Mouse (Mus musculus) mouse trophoblast stem cell (cell line): ENCODE data around the gene Ddb1.

ENCODE experiments used
- in situ Hi-C, 2 experiments: fragments of 300-500 bp; cut with MseI, MboI; formaldehyde crosslinking; loops; 2 replicates in 1 of 2; 3 replicates in 1 of 2; pipeline ENCODE4 v1.15.1; 2025

Gene Ddb1

GRCm38 (mm10) chr19:10658406-10658805, 53.3 kb downstream of the Ddb1 start:
- in situ Hi-C loops = no loop called here

- in situ Hi-C loops = no loop called here
Observed at GRCm38 (mm10) chr19:10661373-10661772, 56.2 kb downstream of the Ddb1 start.

GRCm38 (mm10) chr19:10661919-10662318, 56.8 kb downstream of the Ddb1 start:
- in situ Hi-C loops = no loop called here

GRCm38 (mm10) chr19:10662665-10663064, 57.5 kb downstream of the Ddb1 start:
- in situ Hi-C loops = no loop called here

- in situ Hi-C loops = loop anchor here in 1 of 2 experiments (5.0 kb wide), 1 partner anchor 42 kb away; no protein-coding TSS in a partner anchor
Observed at GRCm38 (mm10) chr19:10665093-10665492, 60.0 kb downstream of the Ddb1 start.

GRCm38 (mm10) chr19:10665499-10665898, 60.4 kb downstream of the Ddb1 start:
- in situ Hi-C loops = loop anchor here in 1 of 2 experiments (5.0 kb wide), 1 partner anchor 42 kb away; no protein-coding TSS in a partner anchor

- in situ Hi-C loops = loop anchor here in 1 of 2 experiments (5.0 kb wide), 1 partner anchor 46 kb away; no protein-coding TSS in a partner anchor
Observed at GRCm38 (mm10) chr19:10671319-10671718, 66.2 kb downstream of the Ddb1 start.

- in situ Hi-C loops = loop anchor here in 1 of 2 experiments (5.0 kb wide), 1 partner anchor 45 kb away; no protein-coding TSS in a partner anchor
Observed at GRCm38 (mm10) chr19:10671854-10672417, 66.8 kb downstream of the Ddb1 start.

- in situ Hi-C loops = loop anchor here in 1 of 2 experiments (5.0 kb wide), 1 partner anchor 44 kb away; no protein-coding TSS in a partner anchor
Observed at GRCm38 (mm10) chr19:10673275-10673674, 68.1 kb downstream of the Ddb1 start.

GRCm38 (mm10) chr19:10676656-10677055, 71.5 kb downstream of the Ddb1 start:
- in situ Hi-C loops = no loop called here

GRCm38 (mm10) chr19:10677915-10678771, 73.0 kb downstream of the Ddb1 start, which contains the start of gene Pga5:
Gene Pga5 (minus strand): TSS chr19:10678071.
- in situ Hi-C loops = no loop called here

- in situ Hi-C loops = no loop called here
Observed at GRCm38 (mm10) chr19:10678772-10679067, 73.6 kb downstream of the Ddb1 start.
